Mouse (Mus musculus): Measurements from ENCODE around the gene Gdpd4.

- no peak for TF ChIP-seq CTCF (IDR thresholded peaks at IDR 0.05; ENCODE audit: low read depth)
- no peak for TF ChIP-seq EP300 (optimal IDR thresholded peaks at IDR 0.05)
Observed at GRCm38 (mm10) chr7:97972486-97972885, 52.7 kb downstream of the Gdpd4 start.

All from stomach, postnatal 0 days (tissue).